Mouse (Mus musculus): ENCODE measurements around the gene Abt1. TPM values are rescaled to one million over a fixed set of nuclear protein-coding genes. Genes with fewer than 3 reads are reported as not detected.

The Abt1 gene
- polyA plus RNA-seq, 1 experiment from 2014 or later: 13.2 TPM

DNA sequence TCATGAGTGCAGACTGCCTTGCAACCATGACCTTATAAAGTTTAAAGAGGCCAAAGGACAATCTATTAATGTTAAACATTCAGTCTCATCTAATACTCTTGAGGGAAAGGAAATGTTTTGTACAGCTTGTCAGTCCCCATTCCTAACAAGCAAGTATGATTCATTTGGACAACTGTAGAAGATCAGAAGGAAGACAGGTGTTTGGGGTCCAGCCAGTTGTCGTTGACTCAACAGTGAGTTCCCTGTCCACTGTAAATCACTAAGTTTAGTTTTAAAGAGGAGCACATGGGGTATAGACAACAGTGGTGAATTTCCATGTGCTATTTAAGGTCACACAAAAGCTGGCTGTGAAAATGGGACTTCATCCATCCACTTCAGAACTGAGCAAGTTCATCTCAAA is 51.2 kb downstream of the Abt1 start:
- Histone ChIP-seq H3K36me3 (replicated peaks) (no peaks in the 10 kb centered on the region), H3K9me3 (no peaks in the 10 kb centered on the region), H3K9ac (no peak overlapping the region), H3K27ac (no peak overlapping the region), H3K27me3 (0 out of 2 replicates have a peak, but pooled peaks cover 6% of the 10 kb centered on the region), H3K4me2 (no peak overlapping the region), H3K4me3 (replicated peaks) (no peak overlapping the region), H3K4me1 (peaks cover 13% of the 10 kb centered on the region)
- no peak for ATAC-seq (ENCODE audit: low FRiP score)
- 78% methylated on average over 1 of the region's 1 CpGs for WGBS

- ATAC-seq (ENCODE audit: low FRiP score): no peak
- Histone ChIP-seq H3K4me3 (replicated peaks) (peak overlapping the region; percentile 74; the same call in 1 of the 2 replicates), H3K9ac (no peak overlapping the region)
Observed at GRCm38 (mm10) chr13:23370075-23370474, 53.6 kb downstream of the Abt1 start.

GRCm38 (mm10) chr13:23369421-23369765 is 54.3 kb downstream of the Abt1 start:
- H3K4me2 ChIP-seq: peak overlapping the region; percentile 77
- ATAC-seq (ENCODE audit: low FRiP score): no peak; the same call in 1 of the 2 replicates
- 0 out of 2 replicates have a peak, but pooled peaks cover 8% of the 10 kb centered on the region for H3K36me3 ChIP-seq (replicated peaks)
- 0 out of 2 replicates have a peak, but pooled peaks cover 6% of the 10 kb centered on the region for H3K27me3 ChIP-seq
- peak overlapping the region; percentile 81 for H3K9ac ChIP-seq
- peak overlapping the region; percentile 97 for H3K27ac ChIP-seq
- H3K9me3 ChIP-seq: no peaks in the 10 kb centered on the region
- peaks cover 22% of the 10 kb centered on the region for H3K4me1 ChIP-seq
- WGBS: 0% methylated on average over 10 of the region's 10 CpGs
- H3K4me3 ChIP-seq (replicated peaks): peak overlapping the region; percentile 74

More at GRCm38 (mm10) chr13:23370075-23370474, 53.6 kb downstream of the Abt1 start:
- Histone ChIP-seq H3K4me1 (peaks cover 22% of the 10 kb centered on the region), H3K9me3 (no peaks in the 10 kb centered on the region), H3K27ac (no peak overlapping the region), H3K36me3 (replicated peaks) (0 out of 2 replicates have a peak, but pooled peaks cover 3% of the 10 kb centered on the region), H3K4me2 (peak overlapping the region; percentile 77; the same call in 1 of the 2 replicates), H3K27me3 (0 out of 2 replicates have a peak, but pooled peaks cover 6% of the 10 kb centered on the region)
- 88% methylated on average over 4 of the region's 4 CpGs for WGBS

- Histone ChIP-seq H3K4me1 (peaks cover 22% of the 10 kb centered on the region), H3K27ac (peak within 1 kb of the TSS; percentile 97), H3K4me3 (replicated peaks) (peak within 1 kb of the TSS; percentile 74), H3K27me3 (0 out of 2 replicates have a peak, but pooled peaks cover 6% of the 10 kb centered on the region), H3K9me3 (no peaks in the 10 kb centered on the region), H3K36me3 (replicated peaks) (0 out of 2 replicates have a peak, but pooled peaks cover 13% of the 10 kb centered on the region), H3K9ac (peak within 1 kb of the TSS; percentile 81), H3K4me2 (peak within 1 kb of the TSS; percentile 77)
- under 1% methylated on average over 55 of the region's 55 CpGs for whole genome bisulfite sequencing
- ATAC-seq (ENCODE audit: low FRiP score): peak; percentile 99
Observed at GRCm38 (mm10) chr13:23368583-23369420, 54.9 kb downstream of the Abt1 start, which contains the start of gene Zfp322a. TSS of gene Zfp322a (minus strand) at chr13:23369208.

Other genes starting within 250 kb of the Abt1 start
- not detected in 2 replicates for gene Vmn1r220, start 235.9 kb downstream of the Abt1 start, polyA plus RNA-seq (2016; fragmentation: Nextera tagmentation; extraction: Ambion mirVana)
- not detected in 2 replicates for gene Vmn1r221, start 209.7 kb downstream of the Abt1 start, polyA plus RNA-seq (2016; fragmentation: Nextera tagmentation; extraction: Ambion mirVana)
- gene Vmn1r222, start 187.9 kb downstream of the Abt1 start, polyA plus RNA-seq (2016; fragmentation: Nextera tagmentation; extraction: Ambion mirVana): not detected in 2 replicates
- gene Vmn1r223, start 176.7 kb downstream of the Abt1 start, polyA plus RNA-seq (2016; fragmentation: Nextera tagmentation; extraction: Ambion mirVana): not detected in 2 replicates
- 64.1 and 65.6 TPM in 2 replicates for gene Zfp322a, start 54.7 kb downstream of the Abt1 start, polyA plus RNA-seq (2016; fragmentation: Nextera tagmentation; extraction: Ambion mirVana)
- 0.18 and 0.36 TPM in 2 replicates for gene Btn1a1, start 42.0 kb upstream of the Abt1 start, polyA plus RNA-seq (2016; fragmentation: Nextera tagmentation; extraction: Ambion mirVana)
- 0.23 and 0.36 TPM in 2 replicates for gene Btn2a2, start 65.0 kb upstream of the Abt1 start, polyA plus RNA-seq (2016; fragmentation: Nextera tagmentation; extraction: Ambion mirVana)
- gene Hist1h4h, start 107.2 kb upstream of the Abt1 start, polyA plus RNA-seq (2016; fragmentation: Nextera tagmentation; extraction: Ambion mirVana): 7.2 and 8.7 TPM in 2 replicates
- gene Hist1h2af, start 110.0 kb upstream of the Abt1 start, polyA plus RNA-seq (2016; fragmentation: Nextera tagmentation; extraction: Ambion mirVana): 9.3 and 10.7 TPM in 2 replicates
- gene Hist1h3g, start 111.6 kb upstream of the Abt1 start, polyA plus RNA-seq (2016; fragmentation: Nextera tagmentation; extraction: Ambion mirVana): 7.2 and 8.3 TPM in 2 replicates
- 0.87 and 0.95 TPM in 2 replicates for gene Hist1h2bh, start 119.5 kb upstream of the Abt1 start, polyA plus RNA-seq (2016; fragmentation: Nextera tagmentation; extraction: Ambion mirVana)
- 0.99 and 1.5 TPM in 2 replicates for gene Hist1h3f, start 120.2 kb upstream of the Abt1 start, polyA plus RNA-seq (2016; fragmentation: Nextera tagmentation; extraction: Ambion mirVana)
- gene Hist1h4f, start 127.8 kb upstream of the Abt1 start, polyA plus RNA-seq (2016; fragmentation: Nextera tagmentation; extraction: Ambion mirVana): 0.74 and 1.4 TPM in 2 replicates
- 0.47 and 0.56 TPM in 2 replicates for gene Hist1h1d, start 129.4 kb upstream of the Abt1 start, polyA plus RNA-seq (2016; fragmentation: Nextera tagmentation; extraction: Ambion mirVana)
- 5.7 and 7.6 TPM in 2 replicates for gene Hist1h3e, start 138.5 kb upstream of the Abt1 start, polyA plus RNA-seq (2016; fragmentation: Nextera tagmentation; extraction: Ambion mirVana)
- gene Hist1h2ae, start 147.4 kb upstream of the Abt1 start, polyA plus RNA-seq (2016; fragmentation: Nextera tagmentation; extraction: Ambion mirVana): 115 and 138 TPM in 2 replicates
- 8.9 and 11.4 TPM in 2 replicates for gene Hist1h2bg, start 147.5 kb upstream of the Abt1 start, polyA plus RNA-seq (2016; fragmentation: Nextera tagmentation; extraction: Ambion mirVana)
- 7.2 and 9.5 TPM in 2 replicates for gene Hist1h2bf, start 150.3 kb upstream of the Abt1 start, polyA plus RNA-seq (2016; fragmentation: Nextera tagmentation; extraction: Ambion mirVana)
- 1.3 and 3.7 TPM in 2 replicates for gene Hist1h2ad, start 150.5 kb upstream of the Abt1 start, polyA plus RNA-seq (2016; fragmentation: Nextera tagmentation; extraction: Ambion mirVana)
- 5.8 and 6.6 TPM in 2 replicates for gene Hist1h3d, start 151.9 kb upstream of the Abt1 start, polyA plus RNA-seq (2016; fragmentation: Nextera tagmentation; extraction: Ambion mirVana)
- gene Hist1h4d, start 157.7 kb upstream of the Abt1 start, polyA plus RNA-seq (2016; fragmentation: Nextera tagmentation; extraction: Ambion mirVana): 137 and 142 TPM in 2 replicates
- 3.0 and 3.7 TPM in 2 replicates for gene Hist1h2be, start 197.3 kb upstream of the Abt1 start, polyA plus RNA-seq (2016; fragmentation: Nextera tagmentation; extraction: Ambion mirVana)
- gene Hist1h1e, start 198.7 kb upstream of the Abt1 start, polyA plus RNA-seq (2016; fragmentation: Nextera tagmentation; extraction: Ambion mirVana): 26.3 and 26.6 TPM in 2 replicates